Mouse (Mus musculus): ENCODE data around the gene Fto.

Fto gene

DNA sequence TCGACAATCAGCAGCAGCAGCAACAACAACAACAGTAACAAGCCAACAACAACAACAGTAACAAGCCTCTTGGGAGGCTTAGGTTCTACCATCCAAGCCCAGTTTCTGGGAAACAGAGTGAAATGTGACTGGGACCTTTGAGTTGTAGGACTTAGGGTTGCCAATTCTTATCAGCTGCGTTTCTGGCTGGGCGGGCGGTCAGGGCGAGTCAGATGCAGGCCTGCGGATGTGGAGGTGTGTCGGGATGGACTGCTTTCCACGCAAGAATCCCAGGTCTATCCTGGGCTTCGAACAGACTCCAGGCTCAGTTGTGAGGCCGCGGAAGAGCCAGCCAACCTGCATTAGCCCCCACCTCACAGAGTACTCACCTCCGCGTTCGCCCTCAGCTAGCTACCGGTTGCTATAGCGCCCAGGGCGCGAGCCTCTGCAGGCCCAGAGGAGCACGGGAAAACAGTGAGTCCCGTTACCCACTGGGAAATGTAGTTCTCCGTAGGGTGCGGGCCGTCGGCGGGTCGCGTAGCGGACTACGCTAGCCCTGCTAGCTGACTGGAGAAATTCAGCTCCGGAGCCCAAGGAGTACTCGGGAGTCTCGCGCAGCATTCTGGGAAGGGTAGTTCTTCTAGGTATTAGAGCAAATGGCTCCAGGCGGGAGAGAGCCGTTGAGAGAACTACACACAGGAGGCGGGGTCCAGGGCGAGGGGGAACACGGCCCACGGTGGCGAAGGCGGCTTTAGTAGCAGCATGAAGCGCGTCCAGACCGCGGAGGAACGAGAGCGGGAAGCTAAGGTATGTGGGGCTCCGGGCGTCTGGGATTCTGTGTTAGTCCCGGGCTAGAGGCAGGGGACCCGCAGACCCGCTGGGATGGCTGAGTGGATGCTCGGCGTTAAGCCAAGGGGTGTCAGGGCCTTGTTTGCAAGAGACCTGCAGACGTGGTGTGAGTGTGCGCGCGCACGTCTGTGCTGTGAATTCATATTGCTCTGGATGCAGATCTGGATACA is at the start of gene Fto, which contains the start of gene Rpgrip1l:
Fto (plus strand) TSS at position 691 of the 998 bp plus-strand sequence.
Rpgrip1l (minus strand) TSS at position 428 of the 998 bp plus-strand sequence.
- in situ Hi-C loops (cut with MboI, MseI), result no loop called here

GRCm38 (mm10) chr8:91263939-91264338 is 49.4 kb upstream of the Fto start:
- in situ Hi-C loops (cut with MboI, MseI), result no loop called here

- in situ Hi-C loops (cut with MboI, MseI), result no loop called here
Measured at GRCm38 (mm10) chr8:91264564-91264963, 48.8 kb upstream of the Fto start.

DNA sequence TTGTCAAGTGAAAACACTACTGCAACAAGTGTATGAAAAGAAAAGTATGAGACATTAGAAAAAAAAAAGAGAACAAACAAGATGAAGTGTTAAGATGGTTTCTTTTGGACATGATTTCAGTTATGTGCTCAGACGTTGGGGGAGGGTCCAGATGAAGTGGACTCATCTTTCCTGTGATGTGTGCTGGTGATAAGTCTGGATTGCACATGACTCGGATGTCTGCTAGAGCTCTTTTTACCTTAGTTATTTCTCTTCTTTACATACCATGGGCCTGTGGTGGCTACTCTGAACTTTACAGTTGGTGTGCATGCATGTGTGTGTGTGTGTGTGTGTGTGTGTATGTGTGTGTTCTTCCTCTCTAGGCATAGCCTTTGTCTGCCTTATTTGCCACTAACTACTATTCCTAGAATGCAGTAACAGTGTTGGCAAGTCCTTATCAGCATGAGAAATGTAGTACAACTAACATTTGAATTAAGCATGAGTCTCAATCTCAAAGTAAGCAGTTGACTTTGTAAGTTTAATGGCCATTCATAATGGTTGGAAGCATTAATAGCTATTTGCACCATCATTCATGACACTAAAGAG is 43.9 kb upstream of the Fto start:
- in situ Hi-C loops (cut with MboI, MseI), result no loop called here

- in situ Hi-C loops (cut with MboI, MseI), result no loop called here
Measured at GRCm38 (mm10) chr8:91273493-91273892, 39.8 kb upstream of the Fto start.

GRCm38 (mm10) chr8:91276337-91276736 is 37.0 kb upstream of the Fto start:
- in situ Hi-C loops (cut with MboI, MseI), result no loop called here

DNA sequence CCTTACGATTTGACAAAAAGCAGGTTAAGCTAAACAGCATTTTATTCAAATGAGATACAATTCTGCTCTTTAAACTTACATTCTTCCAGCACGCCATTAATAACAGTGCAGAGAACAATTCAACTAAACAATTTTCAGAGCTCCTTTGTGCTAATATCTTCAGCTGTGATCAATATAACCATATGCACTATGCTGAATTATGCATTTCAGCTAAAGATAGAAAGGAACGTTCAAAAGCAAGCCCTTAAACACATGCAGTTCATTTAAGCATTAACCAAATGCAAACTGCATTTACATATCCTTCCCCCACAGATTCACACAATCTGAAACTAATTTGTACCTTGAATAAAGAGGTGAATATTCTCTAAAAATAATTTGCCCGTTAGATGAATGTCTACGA is 35.3 kb upstream of the Fto start:
- in situ Hi-C loops (cut with MboI, MseI), result no loop called here

GRCm38 (mm10) chr8:91280467-91281212 is 32.7 kb upstream of the Fto start:
- in situ Hi-C loops (cut with MboI, MseI), result no loop called here

DNA sequence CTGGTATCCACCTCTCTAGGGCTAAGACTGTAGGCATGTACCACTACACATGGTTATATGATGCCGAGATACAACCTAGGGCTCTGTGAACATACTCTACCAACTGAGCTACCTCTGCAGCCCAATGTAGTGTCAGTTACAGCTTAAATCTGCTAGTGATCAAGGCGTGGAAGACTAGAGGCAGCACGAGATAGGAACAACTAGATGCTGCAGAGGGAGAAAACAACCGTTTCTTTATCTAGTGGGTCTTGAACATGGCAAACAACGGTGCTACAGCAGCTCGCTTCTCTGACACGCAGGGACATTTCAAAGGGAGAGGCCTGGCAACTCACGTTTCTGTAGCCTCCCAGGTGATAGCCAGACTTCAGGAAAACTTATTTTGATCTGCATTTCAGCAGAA is 31.8 kb upstream of the Fto start:
- in situ Hi-C loops (cut with MboI, MseI), result no loop called here

GRCm38 (mm10) chr8:91282655-91283054 is 30.7 kb upstream of the Fto start:
- in situ Hi-C loops (cut with MboI, MseI), result no loop called here

GRCm38 (mm10) chr8:91283815-91284214 is 29.5 kb upstream of the Fto start:
- in situ Hi-C loops (cut with MboI, MseI), result no loop called here

GRCm38 (mm10) chr8:91286237-91286636 is 27.1 kb upstream of the Fto start:
- in situ Hi-C loops (cut with MboI, MseI), result no loop called here

- in situ Hi-C loops (cut with MboI, MseI), result no loop called here
Measured at GRCm38 (mm10) chr8:91290576-91290975, 22.7 kb upstream of the Fto start.

DNA sequence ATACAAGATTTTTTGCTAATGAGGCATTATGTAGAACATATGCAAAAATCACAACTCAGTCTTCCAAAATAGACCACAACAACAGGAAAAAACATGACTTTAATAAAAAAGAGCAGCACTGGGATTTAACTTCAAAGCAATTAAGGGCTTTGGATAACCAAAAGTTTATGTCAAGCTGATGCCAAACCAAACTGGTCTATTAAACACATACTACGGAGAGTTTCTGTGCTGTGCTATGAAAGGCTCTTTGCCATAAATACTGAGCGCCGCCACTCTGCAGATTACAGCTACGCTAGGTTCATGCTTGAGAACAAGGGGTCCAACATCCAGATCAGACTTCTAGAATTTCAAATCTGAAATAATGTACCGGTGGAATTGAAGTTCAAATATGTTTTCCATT is 17.5 kb upstream of the Fto start:
- in situ Hi-C loops (cut with MboI, MseI), result no loop called here

DNA sequence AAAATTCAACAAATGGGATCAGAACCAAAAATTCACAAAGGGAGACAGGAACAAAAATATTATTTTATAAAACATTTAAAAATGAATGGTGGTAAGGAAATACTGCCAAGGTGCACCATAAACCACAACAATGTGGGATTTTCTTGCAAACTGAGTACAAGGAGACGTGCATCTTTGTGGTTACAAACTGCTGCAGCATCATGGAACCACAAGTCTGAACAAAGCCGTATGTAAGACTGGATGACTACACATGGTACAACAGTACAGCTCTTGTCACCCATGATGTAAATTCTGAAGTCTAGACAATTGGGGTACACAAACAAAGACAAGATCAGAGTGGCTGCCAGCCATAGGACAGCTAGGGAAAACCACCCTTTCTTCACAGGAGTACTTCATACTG is 14.7 kb upstream of the Fto start:
- in situ Hi-C loops (cut with MboI, MseI), result no loop called here

DNA sequence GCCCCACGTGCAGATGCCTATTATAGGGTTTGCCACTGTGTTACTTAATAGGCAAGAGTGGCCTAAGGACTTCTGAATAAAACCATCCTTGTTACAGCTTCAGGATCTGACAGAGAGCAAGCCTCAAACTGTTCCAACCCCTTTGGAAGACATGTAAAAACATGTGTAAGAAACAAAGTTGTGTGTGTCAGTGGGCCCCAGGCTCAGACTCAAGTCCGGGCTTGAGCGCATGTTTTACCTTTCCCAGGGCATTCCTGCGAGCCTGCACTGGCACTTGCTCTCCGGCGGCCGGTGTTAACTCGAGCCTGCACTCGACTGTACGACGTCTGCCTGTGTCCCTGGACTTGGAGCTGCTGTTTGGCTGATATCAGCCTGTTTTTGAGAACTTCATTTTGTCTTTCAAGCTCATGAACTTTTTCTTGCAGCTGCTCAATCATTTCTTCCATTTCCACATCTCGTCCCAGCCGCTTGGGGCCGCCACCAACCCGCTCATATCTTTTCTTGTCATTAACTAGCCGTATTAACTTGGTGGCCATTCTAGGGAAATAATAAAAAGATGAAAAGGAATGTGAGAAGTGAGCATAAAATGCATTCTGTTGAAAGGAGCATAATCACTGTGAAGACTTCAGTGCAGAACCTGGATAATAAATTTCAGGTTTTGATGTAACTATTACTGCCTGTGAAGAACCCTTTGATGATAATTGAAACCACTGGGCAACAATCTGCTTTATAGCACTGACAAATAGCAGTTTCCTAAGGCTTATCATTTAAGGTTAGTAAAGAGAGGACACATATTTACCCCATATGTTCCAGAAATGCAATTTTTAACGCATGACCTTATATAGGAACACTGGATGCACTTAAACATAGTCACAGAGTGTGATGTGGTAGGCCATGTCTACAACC is 8.6 kb upstream of the Fto start:
- in situ Hi-C loops (cut with MboI, MseI), result no loop called here

DNA sequence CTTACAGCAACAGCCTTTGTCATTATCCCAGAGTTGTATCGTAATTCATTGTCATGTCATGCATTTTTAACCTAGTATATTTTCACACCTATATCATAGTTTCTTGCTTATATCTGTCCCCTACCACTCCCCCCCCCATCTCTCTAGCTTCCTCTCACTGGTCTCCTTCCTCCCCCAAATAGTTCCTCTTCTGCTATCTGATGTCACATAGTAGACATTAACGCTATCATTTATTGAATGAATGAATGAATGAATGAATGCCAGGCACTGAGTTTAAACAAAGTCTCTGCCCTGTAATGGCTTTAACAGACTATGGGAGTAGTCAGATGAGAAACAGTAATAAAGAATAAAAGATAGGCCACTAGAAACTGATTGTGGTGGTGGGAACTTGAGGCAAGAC is 983 bp upstream of the Fto start:
- in situ Hi-C loops (cut with MboI, MseI), result no loop called here

DNA sequence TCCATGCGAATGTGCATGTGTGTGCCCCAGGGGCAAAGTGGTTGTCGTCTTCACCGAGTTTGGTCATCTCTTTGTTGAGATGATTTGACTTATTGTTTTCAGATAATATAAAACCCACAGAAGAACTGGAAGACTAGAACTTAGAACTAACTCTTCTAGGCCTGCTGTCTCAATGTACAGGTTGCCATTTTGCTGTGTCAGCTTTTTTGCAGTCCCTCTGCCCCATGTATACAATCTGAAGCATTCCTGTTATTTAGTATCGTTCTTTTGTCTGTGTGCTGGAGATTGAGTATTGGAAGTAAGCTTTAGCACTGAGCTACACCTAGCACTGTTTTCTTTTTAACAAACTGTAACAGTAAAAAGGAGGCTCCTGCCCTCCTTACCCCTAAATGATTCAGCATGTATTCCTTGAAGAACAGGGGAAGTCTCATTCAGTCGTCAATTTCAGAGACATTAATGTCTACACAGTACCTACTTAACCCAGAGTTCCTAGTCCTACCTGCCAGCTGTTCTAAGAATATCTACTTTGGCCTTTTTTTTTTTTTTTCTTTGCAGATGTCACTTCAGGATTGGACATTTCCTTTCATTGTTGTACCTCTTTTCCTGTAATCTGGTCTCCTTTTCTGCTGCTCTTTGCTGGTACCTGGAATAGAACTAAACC is 4.4 kb downstream of the Fto start:
- in situ Hi-C loops (cut with MboI, MseI), result no loop called here

- in situ Hi-C loops (cut with MboI, MseI), result no loop called here
Measured at GRCm38 (mm10) chr8:91318938-91319729, 5.8 kb downstream of the Fto start.

- in situ Hi-C loops (cut with MboI, MseI), result no loop called here
Measured at GRCm38 (mm10) chr8:91323511-91323910, 10.2 kb downstream of the Fto start.

Data from T-helper 17 cell (primary cell).